Mouse (Mus musculus) hindbrain, embryonic 13.5 days (tissue): ENCODE measurements around the gene Slc26a6. TPM values are rescaled to one million over a fixed set of nuclear protein-coding genes. Genes with fewer than 3 reads are reported as not detected.
A peak's percentile ranks its signal among the peaks of the same experiment; 100 is the strongest.

Experiments used
- ATAC-seq: fragments of 200-750 bp; cut with Nextera tagmentation; 2 replicates; pipeline ENCODE4 v1.8.0; 2017; ENCODE audit warnings: moderate TSS enrichment; ENCODE audit not compliant: low FRiP score
- H3K27ac ChIP-seq: fragments of 300-500 bp; sonication (generic); 2 replicates; pipeline ENCODE4 v1.5.1; 2015; ENCODE audit warnings: inconsistent platforms, mild to moderate bottlenecking, moderate library complexity
- H3K27me3 ChIP-seq: fragments of 300-500 bp; sonication (generic); 2 replicates; pipeline ENCODE4 v1.6.1; 2015; ENCODE audit warnings: mild to moderate bottlenecking, inconsistent platforms
- H3K36me3 ChIP-seq: fragments of 300-500 bp; sonication (generic); 2 replicates; pipeline ENCODE4 v1.6.1; 2015; ENCODE audit warnings: mild to moderate bottlenecking, inconsistent platforms
- H3K4me1 ChIP-seq: fragments of 300-500 bp; sonication (generic); replicated peaks from 2 replicates; pipeline ENCODE4 v1.6.1; 2015; ENCODE audit warnings: inconsistent platforms
- H3K4me2 ChIP-seq: fragments of 300-500 bp; sonication (generic); 2 replicates; pipeline ENCODE4 v1.6.1; 2015; ENCODE audit warnings: inconsistent platforms, mild to moderate bottlenecking, moderate library complexity
- H3K4me3 ChIP-seq: fragments of 300-500 bp; sonication (generic); 2 replicates; pipeline ENCODE4 v1.5.1; 2015; ENCODE audit warnings: mild to moderate bottlenecking, inconsistent platforms
- H3K9ac ChIP-seq: fragments of 300-500 bp; sonication (generic); 2 replicates; pipeline ENCODE4 v1.6.1; 2015; ENCODE audit warnings: mild to moderate bottlenecking, inconsistent platforms
- H3K9me3 ChIP-seq: fragments of 300-500 bp; sonication (generic); 2 replicates; pipeline ENCODE4 v1.6.1; 2016; ENCODE audit warnings: inconsistent platforms
- WGBS: fragments of 180-500 bp; shearing (Covaris S2); methylation state at CpG from one replicate; pipeline ENCODE4 v1.1.7; 2015; 5-methylcytosine and 5-hydroxymethylcytosine counted together
- polyA plus RNA-seq: library from polyadenylated mRNA; unstranded; fragments of >200 nt; fragmentation: Nextera tagmentation; extraction: Ambion mirVana; gene quantifications from 2 replicates; pipeline ENCODE4 v1.2.1, GENCODE M21; 2015

The Slc26a6 gene
- polyA plus RNA-seq, 1 experiment from 2014 or later, result 15.1 TPM

GRCm38 (mm10) chr9:108824755-108825413, 28.2 kb upstream of the Slc26a6 start:
- Histone ChIP-seq H3K36me3 (peaks cover 26% of the 10 kb centered on the region), H3K9me3 (no peaks in the 10 kb centered on the region), H3K4me1 (peaks cover 45% of the 10 kb centered on the region), H3K4me3 (peak overlapping the region; percentile 79), H3K27me3 (peaks cover 40% of the 10 kb centered on the region), H3K9ac (peak overlapping the region; percentile 95), H3K4me2 (peak overlapping the region; percentile 95), H3K27ac (peak overlapping the region; percentile 92)
- ATAC-seq, result peak; percentile 92
- under 1% methylated on average over 31 of the region's 31 CpGs for WGBS

DNA sequence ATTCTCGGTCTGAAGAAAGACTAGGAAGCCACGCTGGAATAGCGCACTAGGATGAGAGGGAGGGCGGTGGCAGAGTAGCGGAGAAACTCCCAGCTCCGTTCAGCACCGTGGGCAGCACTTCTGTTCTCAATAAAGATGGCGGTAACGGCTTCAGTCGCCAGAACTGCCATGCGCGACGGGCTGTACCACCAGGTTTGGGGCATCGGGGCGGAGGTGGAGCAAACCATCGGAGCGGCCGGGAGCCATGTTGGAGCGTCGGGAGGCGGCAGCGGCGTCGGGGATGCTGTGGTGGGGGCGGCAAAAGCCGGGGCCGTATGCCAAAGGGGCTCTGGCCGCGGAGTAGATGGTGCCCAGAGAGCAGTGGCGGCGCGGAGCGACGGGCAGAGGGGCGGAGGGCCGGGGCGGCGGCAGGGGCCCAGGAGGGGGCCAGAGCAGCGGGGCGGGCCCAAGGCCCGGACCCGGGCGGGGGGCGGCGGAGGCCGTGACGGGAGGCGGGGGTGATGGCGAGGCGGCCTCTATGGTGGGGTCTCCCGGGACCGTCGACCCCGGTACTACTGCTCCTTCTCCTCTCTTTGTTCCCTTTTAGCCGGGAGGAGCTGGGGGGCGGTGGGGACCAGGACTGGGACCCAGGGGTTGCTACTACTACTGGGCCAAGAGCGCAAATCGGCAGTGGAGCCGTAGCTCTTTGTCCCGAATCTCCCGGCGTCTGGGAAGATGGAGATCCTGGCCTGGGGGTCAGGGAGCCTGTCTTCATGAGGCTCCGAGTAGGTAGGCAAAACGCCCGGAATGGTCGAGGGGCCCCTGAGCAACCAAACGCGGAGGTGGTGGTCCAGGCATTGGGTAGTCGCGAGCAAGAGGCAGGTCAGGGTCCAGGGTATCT, 27.0 kb upstream of the Slc26a6 start, which contains the start of gene Celsr3:
Celsr3 (plus strand) TSS at position 501 of the 880 bp plus-strand sequence.
- Histone ChIP-seq H3K4me1 (peaks cover 57% of the 10 kb centered on the region), H3K4me2 (peak within 1 kb of the TSS; percentile 95), H3K36me3 (peaks cover 32% of the 10 kb centered on the region), H3K4me3 (peak within 1 kb of the TSS; percentile 79), H3K27me3 (peaks cover 51% of the 10 kb centered on the region), H3K27ac (peak within 1 kb of the TSS; percentile 92), H3K9me3 (no peaks in the 10 kb centered on the region), H3K9ac (peak within 1 kb of the TSS; percentile 95)
- WGBS, result 1% methylated on average over 60 of the region's 70 CpGs
- peak; percentile 67 for ATAC-seq

- Histone ChIP-seq H3K4me1 (peaks cover 64% of the 10 kb centered on the region), H3K27me3 (peaks cover 58% of the 10 kb centered on the region), H3K9me3 (no peaks in the 10 kb centered on the region), H3K36me3 (peaks cover 36% of the 10 kb centered on the region), H3K4me3 (peak overlapping the region; percentile 79), H3K4me2 (peak overlapping the region; percentile 95), H3K9ac (peak overlapping the region; percentile 95), H3K27ac (peak overlapping the region; percentile 92)
- WGBS, result under 1% methylated on average over 39 of the region's 39 CpGs
- no peak for ATAC-seq
Measured at GRCm38 (mm10) chr9:108826700-108827340, 26.3 kb upstream of the Slc26a6 start.

DNA sequence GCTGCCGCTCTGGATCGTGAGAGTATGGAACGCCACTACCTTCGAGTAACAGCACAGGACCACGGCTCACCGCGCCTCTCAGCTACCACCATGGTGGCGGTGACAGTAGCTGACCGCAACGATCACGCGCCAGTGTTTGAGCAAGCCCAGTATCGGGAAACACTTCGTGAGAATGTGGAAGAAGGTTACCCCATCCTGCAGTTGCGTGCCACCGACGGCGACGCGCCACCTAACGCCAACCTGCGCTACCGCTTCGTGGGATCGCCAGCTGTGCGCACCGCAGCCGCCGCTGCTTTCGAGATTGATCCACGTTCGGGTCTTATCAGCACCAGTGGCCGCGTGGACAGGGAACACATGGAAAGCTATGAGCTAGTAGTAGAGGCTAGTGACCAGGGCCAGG, 25.6 kb upstream of the Slc26a6 start:
- Histone ChIP-seq H3K9me3 (no peaks in the 10 kb centered on the region), H3K4me1 (peaks cover 71% of the 10 kb centered on the region), H3K36me3 (peaks cover 42% of the 10 kb centered on the region), H3K27me3 (peaks cover 60% of the 10 kb centered on the region), H3K9ac (peak overlapping the region; percentile 95), H3K27ac (peak overlapping the region; percentile 92), H3K4me3 (peak overlapping the region; percentile 79), H3K4me2 (peak overlapping the region; percentile 95)
- WGBS, result 15% methylated on average over 34 of the region's 34 CpGs
- ATAC-seq, result no peak

DNA sequence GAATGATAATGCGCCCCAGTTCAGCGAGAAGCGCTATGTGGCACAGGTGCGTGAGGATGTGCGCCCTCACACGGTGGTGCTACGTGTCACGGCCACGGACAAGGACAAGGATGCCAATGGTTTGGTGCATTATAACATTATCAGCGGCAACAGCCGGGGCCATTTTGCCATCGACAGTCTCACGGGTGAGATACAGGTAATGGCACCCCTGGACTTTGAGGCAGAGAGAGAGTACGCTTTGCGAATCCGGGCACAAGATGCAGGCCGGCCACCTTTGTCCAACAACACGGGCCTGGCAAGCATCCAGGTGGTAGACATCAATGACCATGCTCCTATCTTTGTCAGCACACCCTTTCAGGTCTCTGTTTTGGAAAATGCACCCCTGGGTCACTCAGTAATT, 25.2 kb upstream of the Slc26a6 start:
- ATAC-seq, result no peak
- H3K9me3 ChIP-seq, result no peaks in the 10 kb centered on the region
- H3K4me1 ChIP-seq, result peaks cover 75% of the 10 kb centered on the region
- H3K4me2 ChIP-seq, result peak overlapping the region; percentile 95
- H3K36me3 ChIP-seq, result peaks cover 46% of the 10 kb centered on the region
- peak overlapping the region; percentile 79 for H3K4me3 ChIP-seq
- H3K27ac ChIP-seq, result no peak overlapping the region
- 66% methylated on average over 18 of the region's 18 CpGs for WGBS
- peaks cover 61% of the 10 kb centered on the region for H3K27me3 ChIP-seq
- H3K9ac ChIP-seq, result peak overlapping the region; percentile 95

DNA sequence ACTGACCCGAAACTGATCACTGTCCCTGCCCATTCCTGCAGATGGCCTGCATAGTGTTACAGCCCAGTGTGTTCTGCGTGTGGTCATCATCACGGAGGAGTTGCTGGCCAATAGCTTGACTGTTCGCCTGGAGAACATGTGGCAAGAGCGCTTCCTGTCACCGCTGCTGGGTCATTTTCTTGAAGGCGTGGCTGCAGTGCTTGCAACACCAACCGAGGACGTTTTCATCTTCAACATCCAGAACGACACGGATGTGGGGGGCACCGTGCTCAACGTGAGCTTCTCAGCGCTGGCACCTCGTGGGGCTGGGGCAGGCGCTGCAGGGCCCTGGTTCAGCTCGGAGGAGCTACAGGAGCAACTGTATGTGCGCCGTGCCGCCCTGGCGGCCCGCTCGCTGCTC, 21.4 kb upstream of the Slc26a6 start:
- no peak for ATAC-seq
- H3K27me3 ChIP-seq, result peaks cover 49% of the 10 kb centered on the region

GRCm38 (mm10) chr9:108832390-108833108, 20.5 kb upstream of the Slc26a6 start:
- Histone ChIP-seq H3K27me3 (peaks cover 48% of the 10 kb centered on the region), H3K9me3 (no peaks in the 10 kb centered on the region), H3K27ac (no peak overlapping the region), H3K4me1 (peaks cover 58% of the 10 kb centered on the region), H3K4me3 (peak overlapping the region; percentile 39), H3K9ac (peak overlapping the region; percentile 35), H3K36me3 (peaks cover 90% of the 10 kb centered on the region), H3K4me2 (peak overlapping the region; percentile 70)
- 6% methylated on average over 46 of the region's 46 CpGs for WGBS
- peak; percentile 93 for ATAC-seq

More for the DNA sequence above, 21.4 kb upstream of the Slc26a6 start:
- Histone ChIP-seq H3K4me3 (peak overlapping the region; percentile 39), H3K4me2 (peak overlapping the region; percentile 70), H3K9ac (peak overlapping the region; percentile 61), H3K27ac (no peak overlapping the region), H3K9me3 (no peaks in the 10 kb centered on the region), H3K36me3 (peaks cover 84% of the 10 kb centered on the region), H3K4me1 (peaks cover 67% of the 10 kb centered on the region)
- 10% methylated on average over 23 of the region's 23 CpGs for WGBS

GRCm38 (mm10) chr9:108842989-108843388, 10.1 kb upstream of the Slc26a6 start:
- Histone ChIP-seq H3K36me3 (peaks cover 100% of the 10 kb centered on the region), H3K27me3 (no peaks in the 10 kb centered on the region), H3K4me1 (no peaks in the 10 kb centered on the region), H3K9ac (no peak overlapping the region), H3K4me3 (no peak overlapping the region), H3K27ac (no peak overlapping the region), H3K9me3 (no peaks in the 10 kb centered on the region), H3K4me2 (0 out of 2 replicates have a peak overlapping the region, but pooled peaks have one; percentile 1)
- no peak for ATAC-seq
- WGBS, result 21% methylated on average over 14 of the region's 14 CpGs

DNA sequence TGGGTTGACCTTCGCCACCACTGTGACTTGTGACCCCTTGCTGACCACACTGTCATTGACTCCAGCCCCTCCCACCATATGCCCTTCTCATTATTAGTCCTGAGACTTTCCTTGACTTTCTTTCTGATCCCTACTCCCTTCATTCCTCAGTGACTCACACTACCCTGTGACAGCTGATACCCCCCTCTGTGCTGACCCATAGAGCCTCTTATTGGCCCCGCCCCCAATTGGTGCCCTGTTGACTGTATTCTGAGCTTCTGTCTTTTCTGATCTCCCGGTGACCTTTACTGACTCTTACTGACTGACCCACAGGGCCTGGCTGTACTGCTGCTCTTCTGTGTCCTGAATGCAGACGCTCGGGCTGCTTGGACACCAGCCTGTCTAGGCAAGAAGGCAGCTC, 7.7 kb upstream of the Slc26a6 start:
- Histone ChIP-seq H3K4me2 (no peak overlapping the region), H3K4me3 (no peak overlapping the region), H3K4me1 (no peaks in the 10 kb centered on the region; the same call in 1 of the 2 replicates), H3K9ac (no peak overlapping the region), H3K27me3 (no peaks in the 10 kb centered on the region), H3K36me3 (peaks cover 98% of the 10 kb centered on the region), H3K9me3 (no peaks in the 10 kb centered on the region), H3K27ac (no peak overlapping the region)
- ATAC-seq, result no peak
- 72% methylated on average over 5 of the region's 5 CpGs for WGBS

- WGBS, result 89% methylated on average over 4 of the region's 4 CpGs
- Histone ChIP-seq H3K9ac (no peak overlapping the region), H3K27me3 (no peaks in the 10 kb centered on the region), H3K4me2 (no peak overlapping the region), H3K4me3 (no peak overlapping the region), H3K27ac (no peak overlapping the region), H3K9me3 (no peaks in the 10 kb centered on the region), H3K4me1 (no peaks in the 10 kb centered on the region; the same call in 1 of the 2 replicates), H3K36me3 (peaks cover 93% of the 10 kb centered on the region)
- ATAC-seq, result no peak
Measured at GRCm38 (mm10) chr9:108847374-108847773, 5.7 kb upstream of the Slc26a6 start.

DNA sequence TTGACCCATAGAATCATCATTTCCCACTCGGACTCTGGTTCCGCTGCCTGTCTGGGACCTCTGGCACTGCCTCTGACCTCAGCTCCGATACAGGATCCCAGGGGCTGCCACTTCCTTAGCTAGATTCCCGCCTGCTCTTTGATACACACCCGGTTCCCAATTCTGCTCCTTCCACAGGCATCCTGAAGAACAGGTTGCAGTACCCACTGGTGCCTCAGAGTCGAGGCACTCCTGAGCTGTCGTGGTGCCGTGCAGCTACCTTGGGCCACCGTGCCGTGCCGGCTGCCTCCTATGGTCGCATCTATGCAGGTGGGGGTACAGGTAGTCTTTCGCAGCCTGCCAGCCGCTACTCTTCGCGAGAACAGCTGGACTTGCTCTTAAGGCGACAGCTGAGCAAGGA, 4.7 kb upstream of the Slc26a6 start:
- ATAC-seq, result no peak
- Histone ChIP-seq H3K9ac (no peak overlapping the region), H3K9me3 (no peaks in the 10 kb centered on the region), H3K4me3 (no peak overlapping the region), H3K36me3 (peaks cover 90% of the 10 kb centered on the region), H3K27ac (no peak overlapping the region), H3K4me2 (no peak overlapping the region), H3K27me3 (no peaks in the 10 kb centered on the region), H3K4me1 (peaks cover 4% of the 10 kb centered on the region)
- 88% methylated on average over 17 of the region's 17 CpGs for WGBS
